Mouse (Mus musculus) erythroblast, embryonic 14.5 days (primary cell): ENCODE data around the gene Gm17949.

Experiments used
- GATA1 ChIP-seq: IDR thresholded peaks from 2 replicates; pipeline ENCODE4 v1.6.1; 2012; ENCODE audit warnings: low read length, inconsistent platforms, mixed read lengths
- TAL1 ChIP-seq: IDR thresholded peaks from 3 replicates; pipeline ENCODE4 v1.6.1; 2012; ENCODE audit warnings: low read length, inconsistent platforms, mixed read lengths

DNA sequence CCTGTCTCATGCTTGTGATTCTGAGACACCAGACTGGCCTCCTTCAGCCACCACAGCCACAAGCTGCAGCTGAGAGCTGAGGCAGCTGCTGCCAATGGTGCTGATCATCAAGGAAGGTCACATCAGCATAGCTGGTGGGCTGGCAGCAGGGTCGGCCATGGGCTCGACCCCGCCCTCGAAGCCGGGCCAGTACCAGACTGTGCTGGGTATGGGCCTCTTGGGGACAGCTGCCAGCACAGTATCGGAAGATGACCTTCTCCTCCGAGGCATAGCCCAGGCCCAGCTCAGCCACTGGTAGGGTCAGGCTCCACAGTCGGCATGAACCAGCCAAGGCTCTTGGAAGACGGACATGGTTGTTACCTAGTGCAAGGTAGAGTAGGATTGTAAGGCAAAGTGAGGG lies 11.9 kb upstream of the Gm17949 start:
- TF ChIP-seq GATA1 (no peak), TAL1 (no peak)
